Mouse (Mus musculus) lung, postnatal 0 days (tissue): ENCODE data around the gene Lepr.

ENCODE experiments used
- CTCF ChIP-seq: IDR thresholded peaks from 2 replicates; pipeline ENCODE4 v1.5.1; 2016; ENCODE audit warnings: antibody characterized with exemption, mild to moderate bottlenecking
- EP300 ChIP-seq: IDR thresholded peaks from 2 replicates; pipeline ENCODE4 v1.6.1; 2016; ENCODE audit warnings: antibody characterized with exemption, mild to moderate bottlenecking, control low read depth

GRCm38 (mm10) chr4:101715302-101715701, 1.9 kb upstream of the Lepr start:
- TF ChIP-seq CTCF (no peak), EP300 (no peak)
